Comparison of ENCODE assay signal across 9 mouse cellular contexts in genomic region chr16:26077246-26078099, GRCm38 (mm10). TPM values are rescaled to one million over a fixed set of nuclear protein-coding genes. Genes with fewer than 3 reads are reported as not detected.
DNase-seq lines count a peak whose midpoint lies in the region; ATAC-seq and TF ChIP-seq lines count a peak whose summit lies in the region.
"Had no signal": no experiment of that assay in that cellular context is flagged by ENCODE, and none has a peak within 500 bp of the region (broad histone marks: within the 10 kb centered on the region; RNA-seq: fewer than 3 reads in every experiment).

No protein-coding gene starts in this region.

- no peaks in the 10 kb centered on the region for H3K9me3 ChIP-seq in kidney, embryonic 14.5 days (ENCODE audit: control insufficient read depth, low read length)
- no peaks in the 10 kb centered on the region for H3K9me3 ChIP-seq in hindbrain, embryonic 10.5 days
- H3K9me3 ChIP-seq in neural tube, embryonic 11.5 days (ENCODE audit: control insufficient read depth, low read length) = no peaks in the 10 kb centered on the region
- H3K9me3 ChIP-seq: G1E had no signal

- no peak overlapping the region for H3K4me2 ChIP-seq in kidney, embryonic 14.5 days (replicated peaks; ENCODE audit: low read depth, low read length)
- no peak overlapping the region for H3K4me2 ChIP-seq in neural tube, embryonic 11.5 days (ENCODE audit: low read depth)

- H3K4me3 ChIP-seq in kidney, embryonic 14.5 days (ENCODE audit: low read length) = no peak overlapping the region
- no peak overlapping the region for H3K4me3 ChIP-seq in hindbrain, embryonic 10.5 days
- no peak overlapping the region for H3K4me3 ChIP-seq in kidney, adult 2 months (ENCODE audit: insufficient read depth, low read depth, low read length)
- H3K4me3 ChIP-seq in neural tube, embryonic 11.5 days (ENCODE audit: low read depth, low read length) = no peak overlapping the region

- DNase-seq in kidney, adult 11 months = peak; percentile 86
- peak; percentile 26 for DNase-seq in hindbrain, embryonic 10.5 days (ENCODE audit: low spot score)
- peak; percentile 92 for DNase-seq in kidney, adult 2 months
- no peak for DNase-seq in neural tube, embryonic 11.5 days (ENCODE audit: low spot score)
- DNase-seq in thymus, postnatal 25 days = no peak
- no peak for DNase-seq in adrenal gland, adult (ENCODE audit: inconsistent age in 2 of 2, low spot score in 1 of 2)
- DNase-seq: adrenal gland, postnatal 14 days had no signal

- H3K4me1 ChIP-seq in kidney, embryonic 14.5 days (ENCODE audit: control insufficient read depth, insufficient read depth, low read length) = peaks cover 5% of the 10 kb centered on the region; the same call in 1 of the 2 replicates
- H3K4me1 ChIP-seq in hindbrain, embryonic 10.5 days (replicated peaks) = peaks cover 29% of the 10 kb centered on the region
- H3K4me1 ChIP-seq in kidney, adult 2 months (ENCODE audit: control insufficient read depth, insufficient read depth, low read length) = peaks cover 38% of the 10 kb centered on the region
- H3K4me1 ChIP-seq in neural tube, embryonic 11.5 days (ENCODE audit: control insufficient read depth, insufficient read depth, low read length) = peaks cover 10% of the 10 kb centered on the region

- H3K36me3 ChIP-seq in kidney, embryonic 14.5 days (ENCODE audit: control insufficient read depth, insufficient read depth, low read length) = no peaks in the 10 kb centered on the region
- H3K36me3 ChIP-seq in hindbrain, embryonic 10.5 days = no peaks in the 10 kb centered on the region
- H3K36me3 ChIP-seq in kidney, adult 2 months (ENCODE audit: control insufficient read depth, insufficient read depth, low read length) = no peaks in the 10 kb centered on the region
- no peaks in the 10 kb centered on the region for H3K36me3 ChIP-seq in neural tube, embryonic 11.5 days (ENCODE audit: control insufficient read depth, insufficient read depth, low read length)
- H3K36me3 ChIP-seq: G1E had no signal

- TF ChIP-seq POLR2A in kidney, adult 2 months (IDR thresholded peaks at IDR 0.05; ENCODE audit: low read depth, low read length) = no peak

- H3K27ac ChIP-seq in kidney, embryonic 14.5 days (ENCODE audit: low read depth, low read length) = no peak overlapping the region
- H3K27ac ChIP-seq in hindbrain, embryonic 10.5 days = peak overlapping the region; percentile 84
- H3K27ac ChIP-seq in kidney, adult 2 months (ENCODE audit: insufficient read depth, low read depth, low read length) = peak overlapping the region; percentile 100
- H3K27ac ChIP-seq in neural tube, embryonic 11.5 days (ENCODE audit: low read depth, low read length) = 0 out of 2 replicates have a peak overlapping the region, but pooled peaks have one; percentile 23

- no peaks in the 10 kb centered on the region for H3K27me3 ChIP-seq in kidney, embryonic 14.5 days (ENCODE audit: control insufficient read depth, insufficient read depth, low read length)
- 0 out of 2 replicates have a peak, but pooled peaks cover 3% of the 10 kb centered on the region for H3K27me3 ChIP-seq in hindbrain, embryonic 10.5 days (ENCODE audit: insufficient read depth, poor library complexity, severe bottlenecking)
- no peaks in the 10 kb centered on the region for H3K27me3 ChIP-seq in kidney, adult 2 months (replicated peaks; ENCODE audit: control insufficient read depth, insufficient read depth, low read length)
- H3K27me3 ChIP-seq in neural tube, embryonic 11.5 days (ENCODE audit: control insufficient read depth, insufficient read depth, low read length) = no peaks in the 10 kb centered on the region

- ATAC-seq in kidney, embryonic 14.5 days (ENCODE audit: low FRiP score, low TSS enrichment) = no peak; the same call in 1 of the 2 replicates
- ATAC-seq in neural tube, embryonic 11.5 days (ENCODE audit: insufficient read depth, low FRiP score, low TSS enrichment) = no peak

- no peak for TF ChIP-seq CTCF in kidney, adult 2 months (conservative IDR thresholded peaks at IDR 0.05; ENCODE audit: insufficient read depth, insufficient read length, low read depth, low read length)

- 77% methylated on average over 10 of the region's 10 CpGs for WGBS in kidney, embryonic 14.5 days
- 47% methylated on average over 10 of the region's 10 CpGs for WGBS in hindbrain, embryonic 10.5 days
- 70% methylated on average over 10 of the region's 10 CpGs for WGBS in kidney, adult 2 months
- WGBS in neural tube, embryonic 11.5 days = 65% methylated on average over 10 of the region's 10 CpGs

- no peak overlapping the region for H3K9ac ChIP-seq in kidney, embryonic 14.5 days (ENCODE audit: low read depth, low read length)
- H3K9ac ChIP-seq in neural tube, embryonic 11.5 days (ENCODE audit: low read length) = no peak overlapping the region

RNA-seq across cellular contexts. Expression of gene P3h2, which starts 28.1 kb away (rescaled TPM):
- 4.5 and 9.5 TPM in 2 replicates for polyA plus RNA-seq in kidney, embryonic 14.5 days (2014; fragmentation: Nextera tagmentation; extraction: Ambion mirVana)
- polyA plus RNA-seq in hindbrain, embryonic 10.5 days (2016; fragmentation: Nextera tagmentation; extraction: Ambion mirVana) = 1.9 and 2.1 TPM in 2 replicates
- polyA plus RNA-seq in kidney, adult 2 months (2012; rRNA removed) = 54.0 and 60.1 TPM in 2 replicates
- polyA plus RNA-seq in neural tube, embryonic 11.5 days (2014; fragmentation: Nextera tagmentation; extraction: Ambion mirVana) = 4.6 and 5.3 TPM in 2 replicates
- polyA plus RNA-seq: G1E had no signal

Comparison
In these comparisons a context has a peak if more than half of its experiments do, and no peak if none do; other contexts are left out.
1. DNase-seq: peak in kidney, adult 11 months (single experiment), hindbrain, embryonic 10.5 days (single experiment) and kidney, adult 2 months (single experiment); none in neural tube, embryonic 11.5 days (single experiment), thymus, postnatal 25 days (single experiment) and adrenal gland, adult (0 of 2).